ENCODE assay signal across 28 mouse cellular contexts in genomic region chr15:96717181-96717580, GRCm38 (mm10). TPM values are rescaled to one million over a fixed set of nuclear protein-coding genes. Genes with fewer than 3 reads are reported as not detected.
DNase-seq lines count a peak whose midpoint lies in the region; ATAC-seq and TF ChIP-seq lines count a peak whose summit lies in the region.
"Had no signal": no experiment of that assay in that cellular context is flagged by ENCODE, and none has a peak within 500 bp of the region (broad histone marks: within the 10 kb centered on the region; RNA-seq: fewer than 3 reads in every experiment).

No protein-coding gene starts in this region.

- intact Hi-C loops in heart, postnatal 25 days (cut with DNase I) = loop anchor here (1.0 kb wide), 1 partner anchor 21 kb away; no protein-coding TSS in a partner anchor

- TF ChIP-seq CTCF in heart, postnatal 0 days (IDR thresholded peaks at IDR 0.05; ENCODE audit: low read depth) = no peak
- TF ChIP-seq CTCF in liver, postnatal 0 days (IDR thresholded peaks at IDR 0.05; ENCODE audit: low read depth) = no peak

- no peak overlapping the region for H3K9ac ChIP-seq in heart, postnatal 0 days (replicated peaks; ENCODE audit: low read depth, low read length)
- H3K9ac ChIP-seq in liver, postnatal 0 days (replicated peaks) = no peak overlapping the region
- no peak overlapping the region for H3K9ac ChIP-seq in liver, embryonic 11.5 days (ENCODE audit: low read depth, low read length)
- H3K9ac ChIP-seq: embryonic facial prominence, embryonic 12.5 days; embryonic facial prominence, embryonic 15.5 days; forebrain, postnatal 0 days; heart, embryonic 12.5 days; hindbrain, embryonic 14.5 days had no signal

- no peak for ATAC-seq in heart, postnatal 0 days (ENCODE audit: insufficient read depth, low read depth)
- peak; percentile 43 for ATAC-seq in liver, postnatal 0 days
- no peak for ATAC-seq in liver, embryonic 11.5 days (replicated peaks; ENCODE audit: low FRiP score)
- ATAC-seq: forebrain, embryonic 14.5 days; forebrain, postnatal 0 days; hindbrain, postnatal 0 days; inflammation-experienced regulatory T-cells, adult 6 months; intestine, embryonic 16.5 days had no signal

- peak; percentile 58 for DNase-seq in heart, adult 11 months
- no peak for DNase-seq in heart, adult 18-20 months
- DNase-seq in heart, postnatal 0 days (ENCODE audit: low spot score) = no peak
- no peak for DNase-seq in heart, postnatal 25 days (ENCODE audit: low spot score)
- DNase-seq in liver, postnatal 0 days = no peak
- DNase-seq in liver, embryonic 11.5 days (ENCODE audit: low spot score) = no peak
- DNase-seq in right cerebral cortex, postnatal 10 days (ENCODE audit: low spot score in 2 of 2) = no peak
- DNase-seq: adrenal gland, adult 2 months; adrenal gland, postnatal 14 days; B cell, adult 2 months; cerebellum, adult 11 months; cerebellum, adult 2 months; cerebellum, adult 9-11 months; cerebellum, postnatal 25 days; forebrain, postnatal 0 days; gastrocnemius, postnatal 10 days; heart, adult 2 months; heart, postnatal 4 days had no signal

- no peaks in the 10 kb centered on the region for H3K9me3 ChIP-seq in heart, postnatal 0 days (replicated peaks; ENCODE audit: control insufficient read depth, low read length)
- no peaks in the 10 kb centered on the region for H3K9me3 ChIP-seq in liver, postnatal 0 days (ENCODE audit: low read length)
- no peaks in the 10 kb centered on the region for H3K9me3 ChIP-seq in liver, embryonic 11.5 days (ENCODE audit: control insufficient read depth, low read length)
- H3K9me3 ChIP-seq: embryonic facial prominence, embryonic 15.5 days; G1E; heart, embryonic 12.5 days had no signal

- H3K27ac ChIP-seq in heart, postnatal 0 days (ENCODE audit: low read depth) = 0 out of 2 replicates have a peak overlapping the region, but pooled peaks have one; percentile 0
- H3K27ac ChIP-seq in liver, postnatal 0 days (ENCODE audit: low read depth) = peak overlapping the region; percentile 48; the same call in 1 of the 2 replicates
- no peak overlapping the region for H3K27ac ChIP-seq in liver, embryonic 11.5 days (ENCODE audit: low read depth, low read length)
- H3K27ac ChIP-seq: embryonic facial prominence, embryonic 12.5 days; embryonic facial prominence, embryonic 15.5 days; heart, adult 2 months; hindbrain, embryonic 14.5 days; hindbrain, postnatal 0 days had no signal

- no peak overlapping the region for H3K4me3 ChIP-seq in heart, postnatal 0 days (ENCODE audit: low read depth, low read length)
- H3K4me3 ChIP-seq in liver, postnatal 0 days (ENCODE audit: low read depth, low read length) = no peak overlapping the region
- no peak overlapping the region for H3K4me3 ChIP-seq in liver, embryonic 11.5 days (ENCODE audit: low read depth, low read length)
- H3K4me3 ChIP-seq: embryonic facial prominence, embryonic 12.5 days; embryonic facial prominence, embryonic 15.5 days; heart, adult 2 months; heart, embryonic 12.5 days had no signal

- H3K4me1 ChIP-seq in heart, postnatal 0 days (ENCODE audit: control insufficient read depth, insufficient read depth) = 0 out of 2 replicates have a peak, but pooled peaks cover 16% of the 10 kb centered on the region
- peaks cover 23% of the 10 kb centered on the region for H3K4me1 ChIP-seq in liver, postnatal 0 days (ENCODE audit: insufficient read depth)
- H3K4me1 ChIP-seq in liver, embryonic 11.5 days (replicated peaks; ENCODE audit: control insufficient read depth, insufficient read depth, low read length) = no peaks in the 10 kb centered on the region; the same call in 1 of the 2 replicates
- H3K4me1 ChIP-seq: embryonic facial prominence, embryonic 12.5 days; embryonic facial prominence, embryonic 15.5 days; heart, embryonic 12.5 days had no signal

- TF ChIP-seq EP300 in heart, postnatal 0 days (IDR thresholded peaks at IDR 0.05; ENCODE audit: low read depth) = no peak
- TF ChIP-seq EP300 in liver, postnatal 0 days (IDR thresholded peaks at IDR 0.05; ENCODE audit: low read depth) = no peak

- no peak overlapping the region for H3K4me2 ChIP-seq in heart, postnatal 0 days (ENCODE audit: low read depth, low read length)
- no peak overlapping the region for H3K4me2 ChIP-seq in liver, postnatal 0 days (ENCODE audit: low read depth, low read length)
- H3K4me2 ChIP-seq in liver, embryonic 11.5 days = no peak overlapping the region
- H3K4me2 ChIP-seq: embryonic facial prominence, embryonic 12.5 days; embryonic facial prominence, embryonic 15.5 days; heart, embryonic 12.5 days; hindbrain, embryonic 14.5 days had no signal

- no peaks in the 10 kb centered on the region for H3K36me3 ChIP-seq in heart, postnatal 0 days (replicated peaks; ENCODE audit: control insufficient read depth, insufficient read depth, low read length)
- H3K36me3 ChIP-seq in liver, postnatal 0 days (replicated peaks; ENCODE audit: insufficient read depth, low read length) = no peaks in the 10 kb centered on the region
- H3K36me3 ChIP-seq in liver, embryonic 11.5 days (ENCODE audit: control insufficient read depth, insufficient read depth, low read length) = no peaks in the 10 kb centered on the region
- H3K36me3 ChIP-seq: embryonic facial prominence, embryonic 12.5 days; embryonic facial prominence, embryonic 15.5 days; G1E; heart, embryonic 12.5 days had no signal

- WGBS in heart, postnatal 0 days = 79% methylated on average over 3 of the region's 3 CpGs
- WGBS in liver, postnatal 0 days (ENCODE audit: insufficient replicate concordance) = 57% methylated on average over 3 of the region's 3 CpGs
- WGBS in liver, embryonic 11.5 days = 65% methylated on average over 3 of the region's 3 CpGs

- H3K27me3 ChIP-seq in heart, postnatal 0 days (ENCODE audit: control insufficient read depth, insufficient read depth, low read length) = no peaks in the 10 kb centered on the region
- no peaks in the 10 kb centered on the region for H3K27me3 ChIP-seq in liver, postnatal 0 days (ENCODE audit: insufficient read depth, low read length)
- H3K27me3 ChIP-seq in liver, embryonic 11.5 days (replicated peaks; ENCODE audit: control insufficient read depth, insufficient read depth, low read length) = no peaks in the 10 kb centered on the region
- H3K27me3 ChIP-seq: CH12.LX; embryonic facial prominence, embryonic 12.5 days; embryonic facial prominence, embryonic 15.5 days; heart, embryonic 12.5 days had no signal

RNA-seq across cellular contexts. Expression of gene Slc38a2, which starts 17.7 kb away (rescaled TPM):
- 100 to 1,000 TPM; 194 to 206 TPM for total RNA-seq in heart, adult 18-20 months (2021)
- total RNA-seq in heart, postnatal 0 days (2014; rRNA removed; ENCODE audit: low replicate concordance) = 225 and 263 TPM in 2 replicates
- polyA plus RNA-seq in heart, postnatal 0 days (2015; fragmentation: Nextera tagmentation; extraction: Ambion mirVana) = 130 and 144 TPM in 2 replicates
- 100 to 1,000 TPM; 230 to 253 TPM for total RNA-seq in heart, postnatal 25 days (2021)
- 19.0 and 29.6 TPM in 2 replicates for polyA plus RNA-seq in liver, postnatal 0 days (2015; fragmentation: Nextera tagmentation; extraction: Ambion mirVana)
- 111 and 116 TPM in 2 replicates for polyA plus RNA-seq in liver, embryonic 11.5 days (2014; fragmentation: Nextera tagmentation; extraction: Ambion mirVana)
